Mouse (Mus musculus) left cerebral cortex, adult 18-20 months (tissue): Measurements from ENCODE around the gene Islr2. TPM values are rescaled to one million over a fixed set of nuclear protein-coding genes. Genes with fewer than 3 reads are reported as not detected.

Experiments
- DNase-seq, 2 experiments: peaks; one replicate each; pipeline ENCODE4 v3.0.0; 2021 to 2022; ENCODE audit warnings: low spot score in 2 of 2, mixed read lengths in 1 of 2
- microRNA-seq, 2 experiments: library from miRNA; unstranded; fragments of <30 nt; microRNA quantifications; one replicate each; pipeline ENCODE4 v1.2.0; 2021
- total RNA-seq, 2 experiments: library from RNA; stranded (reverse); gene quantifications; 2 replicates each; pipeline ENCODE4 v1.2.3; 2021

Islr2 gene
- total RNA-seq, 2 experiments from 2014 or later = 71.2 to 72.3 TPM

GRCm38 (mm10) chr9:58156819-58157560 lies 47.1 kb downstream of the Islr2 start:
- no peak for DNase-seq

GRCm38 (mm10) chr9:58155366-58155765 lies 48.8 kb downstream of the Islr2 start:
- no peak for DNase-seq

- DNase-seq = no peak
Measured at GRCm38 (mm10) chr9:58153095-58153494, 51.0 kb downstream of the Islr2 start.

GRCm38 (mm10) chr9:58150733-58151361 lies 53.3 kb downstream of the Islr2 start:
- no peak for DNase-seq

GRCm38 (mm10) chr9:58148806-58149205 lies 55.3 kb downstream of the Islr2 start:
- DNase-seq = no peak

Small RNA genes lying within 50 kb of the gene (microRNA-seq; reads per million reads assigned to microRNA genes)
- gene Mir6385 = 0 reads per million in 2 experiments

Other genes starting within 250 kb of the Islr2 start
- gene Cyp11a1, start 197.9 kb downstream of the Islr2 start, total RNA-seq = 1 to 10 TPM; 1.8 to 2.7 TPM
- 10 to 100 TPM in 1 of 2 experiments, 1 to 10 TPM in 1; 7.8 to 10.3 TPM for gene Stra6, start 140.5 kb downstream of the Islr2 start, total RNA-seq
- gene Ccdc33, start 85.5 kb downstream of the Islr2 start, total RNA-seq = 1 to 10 TPM in 1 of 2 experiments, under 1 TPM in 1; 0.67 to 1.2 TPM
- 10 to 100 TPM; 16.5 to 17.4 TPM for gene Islr, start within 50 bp of the Islr2 start, total RNA-seq
- 10 to 100 TPM; 17.2 to 17.7 TPM for gene Pml, start 45.5 kb upstream of the Islr2 start, total RNA-seq
- gene Stoml1, start 48.8 kb upstream of the Islr2 start, total RNA-seq = 10 to 100 TPM; 67.9 to 69.7 TPM
- 1 to 10 TPM; 1.5 to 2.8 TPM for gene Loxl1, start 108.9 kb upstream of the Islr2 start, total RNA-seq
- gene Tbc1d21, start 166.1 kb upstream of the Islr2 start, total RNA-seq = not detected